ENCODE assay signal across 16 mouse cellular contexts in the genomic region with DNA sequence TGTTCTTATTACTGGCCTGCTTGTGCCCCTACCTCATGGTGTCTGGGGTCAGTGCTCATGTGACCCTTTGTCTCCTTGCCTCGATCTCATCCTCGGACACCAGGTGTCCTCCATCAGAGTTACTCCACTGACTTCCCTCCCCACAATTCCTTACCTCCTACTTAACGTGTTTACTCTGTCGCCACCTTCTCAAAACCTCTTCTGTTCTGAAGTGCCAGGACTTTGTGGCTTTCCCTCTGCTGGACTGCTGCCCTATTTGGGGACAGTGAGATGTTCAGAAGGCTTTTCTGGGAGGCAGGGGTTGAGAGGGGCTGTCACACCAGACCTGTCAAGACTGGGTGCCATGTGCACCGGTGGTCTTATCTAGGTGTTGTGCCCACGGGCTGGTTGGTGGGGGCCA.
DNase-seq lines count a peak whose midpoint lies in the region; ATAC-seq and TF ChIP-seq lines count a peak whose summit lies in the region.
"Had no signal": no experiment of that assay in that cellular context is flagged by ENCODE, and none has a peak within 500 bp of the region (broad histone marks: within the 10 kb centered on the region; RNA-seq: fewer than 3 reads in every experiment).

No protein-coding gene starts in this region.

- no peaks in the 10 kb centered on the region for H3K36me3 ChIP-seq in kidney, embryonic 16.5 days (ENCODE audit: insufficient read depth, low read length)
- no peaks in the 10 kb centered on the region for H3K36me3 ChIP-seq in lung, postnatal 0 days (ENCODE audit: insufficient read depth, low read length)
- H3K36me3 ChIP-seq in intestine, embryonic 16.5 days (ENCODE audit: control insufficient read depth, insufficient read depth, low read length), result no peaks in the 10 kb centered on the region
- H3K36me3 ChIP-seq: embryonic facial prominence, embryonic 15.5 days; forebrain, embryonic 10.5 days; hindbrain, embryonic 13.5 days had no signal

- peaks cover 11% of the 10 kb centered on the region; the same call in 1 of the 2 replicates for H3K4me1 ChIP-seq in kidney, embryonic 16.5 days (ENCODE audit: insufficient read depth, low read length)
- no peaks in the 10 kb centered on the region; the same call in 1 of the 2 replicates for H3K4me1 ChIP-seq in lung, postnatal 0 days (ENCODE audit: insufficient read depth, low read depth, low read length)
- H3K4me1 ChIP-seq in intestine, embryonic 16.5 days (ENCODE audit: control insufficient read depth, insufficient read depth, low read length), result peaks cover 5% of the 10 kb centered on the region

- H3K27me3 ChIP-seq in kidney, embryonic 16.5 days (ENCODE audit: insufficient read depth, low read length), result peaks cover 34% of the 10 kb centered on the region
- 0 out of 2 replicates have a peak, but pooled peaks cover 3% of the 10 kb centered on the region for H3K27me3 ChIP-seq in lung, postnatal 0 days (replicated peaks; ENCODE audit: insufficient read depth, low read length)
- H3K27me3 ChIP-seq in intestine, embryonic 16.5 days (replicated peaks; ENCODE audit: control insufficient read depth, insufficient read depth, low read length), result peaks cover 21% of the 10 kb centered on the region
- H3K27me3 ChIP-seq: Patski had no signal

- no peaks in the 10 kb centered on the region for H3K9me3 ChIP-seq in kidney, embryonic 16.5 days (ENCODE audit: low read length)
- no peaks in the 10 kb centered on the region for H3K9me3 ChIP-seq in lung, postnatal 0 days (ENCODE audit: low read length)
- H3K9me3 ChIP-seq in intestine, embryonic 16.5 days (ENCODE audit: control insufficient read depth, low read length), result no peaks in the 10 kb centered on the region
- H3K9me3 ChIP-seq: embryonic facial prominence, embryonic 15.5 days; forebrain, embryonic 10.5 days; hindbrain, embryonic 13.5 days had no signal

- H3K27ac ChIP-seq in kidney, embryonic 16.5 days (ENCODE audit: low read length), result no peak overlapping the region
- H3K27ac ChIP-seq in lung, postnatal 0 days (ENCODE audit: low read length), result peak overlapping the region; percentile 89
- H3K27ac ChIP-seq in intestine, embryonic 16.5 days (ENCODE audit: low read length), result no peak overlapping the region
- H3K27ac ChIP-seq: embryonic facial prominence, embryonic 15.5 days; forebrain, embryonic 10.5 days; gastrocnemius, adult 2 months; hindbrain, embryonic 13.5 days had no signal

- no peak overlapping the region for H3K4me3 ChIP-seq in kidney, embryonic 16.5 days (ENCODE audit: low read length)
- H3K4me3 ChIP-seq in lung, postnatal 0 days (ENCODE audit: low read depth, low read length), result no peak overlapping the region
- H3K4me3 ChIP-seq in intestine, embryonic 16.5 days (ENCODE audit: low read length), result no peak overlapping the region
- H3K4me3 ChIP-seq: embryonic facial prominence, embryonic 15.5 days; erythroblast, embryonic 14.5 days; forebrain, embryonic 10.5 days; gastrocnemius, adult 2 months; hindbrain, embryonic 13.5 days had no signal

- peak; percentile 13; the same call in 1 of the 2 replicates for ATAC-seq in kidney, embryonic 16.5 days (ENCODE audit: low FRiP score, low TSS enrichment)
- peak; percentile 46 for ATAC-seq in lung, postnatal 0 days
- ATAC-seq in intestine, embryonic 16.5 days, result no peak
- ATAC-seq: forebrain, embryonic 14.5 days had no signal

- peak; percentile 65 for TF ChIP-seq EP300 in lung, postnatal 0 days (IDR thresholded peaks at IDR 0.05)

- no peak overlapping the region for H3K9ac ChIP-seq in kidney, embryonic 16.5 days (replicated peaks; ENCODE audit: low read length)
- no peak overlapping the region for H3K9ac ChIP-seq in lung, postnatal 0 days (replicated peaks; ENCODE audit: low read depth)
- H3K9ac ChIP-seq in intestine, embryonic 16.5 days (ENCODE audit: low read depth, low read length), result no peak overlapping the region
- H3K9ac ChIP-seq: embryonic facial prominence, embryonic 15.5 days; hindbrain, embryonic 13.5 days had no signal

- WGBS in kidney, embryonic 16.5 days, result 50% methylated on average over 6 of the region's 6 CpGs
- WGBS in lung, postnatal 0 days, result 34% methylated on average over 6 of the region's 6 CpGs
- 74% methylated on average over 6 of the region's 6 CpGs for WGBS in intestine, embryonic 16.5 days

- no peak overlapping the region for H3K4me2 ChIP-seq in kidney, embryonic 16.5 days (replicated peaks; ENCODE audit: low read depth, low read length)
- peak overlapping the region; percentile 61 for H3K4me2 ChIP-seq in lung, postnatal 0 days (replicated peaks; ENCODE audit: low read depth, low read length)
- no peak overlapping the region for H3K4me2 ChIP-seq in intestine, embryonic 16.5 days (ENCODE audit: low read depth, low read length)
- H3K4me2 ChIP-seq: embryonic facial prominence, embryonic 15.5 days; hindbrain, embryonic 13.5 days had no signal

- DNase-seq in kidney, postnatal 4 days, result no peak
- DNase-seq in lung, postnatal 0 days (ENCODE audit: low spot score), result peak; percentile 79
- DNase-seq in lung, postnatal 36 days, result peak; percentile 80
- no peak for DNase-seq in left cerebral cortex, adult 9 months (ENCODE audit: low spot score in 2 of 2)
- DNase-seq: cerebellum, adult 2 months; embryo, embryonic 11 days; heart, postnatal 10 days had no signal

- TF ChIP-seq CTCF in lung, postnatal 0 days (IDR thresholded peaks at IDR 0.05), result peak; percentile 9; the same call in 1 of the 2 replicates

Comparison
In these comparisons a context has a peak if more than half of its experiments do, and no peak if none do; other contexts are left out.
1. DNase-seq: peak in lung, postnatal 0 days (single experiment) and lung, postnatal 36 days (single experiment); none in kidney, postnatal 4 days (0 of 2) and left cerebral cortex, adult 9 months (0 of 2).